21 mouse cellular contexts compared by ENCODE assay signal in the genomic region with DNA sequence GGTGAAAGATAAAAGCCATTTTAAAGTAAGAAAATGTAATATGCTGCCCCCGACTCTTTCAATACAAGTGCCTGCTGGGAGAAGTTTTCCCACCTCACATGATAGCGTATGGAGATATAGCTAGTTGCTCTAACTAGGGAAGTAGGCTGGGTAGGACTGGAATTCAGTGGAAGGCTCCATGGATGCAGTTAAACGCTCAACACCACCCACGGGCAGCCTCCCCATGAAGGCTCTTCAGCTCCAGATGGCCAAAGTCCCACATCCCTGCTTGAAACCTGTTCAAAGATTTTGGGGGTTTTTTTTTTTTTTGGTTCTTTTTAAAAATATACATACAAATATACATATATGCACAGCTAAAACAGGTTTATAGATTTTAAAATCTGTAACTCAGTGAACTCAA.
DNase-seq lines count a peak whose midpoint lies in the region; ATAC-seq and TF ChIP-seq lines count a peak whose summit lies in the region.
"Had no signal": no experiment of that assay in that cellular context is flagged by ENCODE, and none has a peak within 500 bp of the region (broad histone marks: within the 10 kb centered on the region; RNA-seq: fewer than 3 reads in every experiment).

No protein-coding gene starts in this region.

- H3K27ac ChIP-seq in embryonic facial prominence, embryonic 14.5 days (replicated peaks; ENCODE audit: low read depth, low read length), result peak overlapping the region; percentile 52
- H3K27ac ChIP-seq in intestine, postnatal 0 days (ENCODE audit: low read depth, low read length), result no peak overlapping the region
- H3K27ac ChIP-seq: forebrain, embryonic 12.5 days; hindbrain, embryonic 12.5 days; liver, embryonic 12.5 days had no signal

- no peak overlapping the region for H3K9ac ChIP-seq in embryonic facial prominence, embryonic 14.5 days (ENCODE audit: low read depth, low read length)
- H3K9ac ChIP-seq in intestine, postnatal 0 days (ENCODE audit: low read depth, low read length), result no peak overlapping the region
- H3K9ac ChIP-seq: forebrain, embryonic 12.5 days; heart, embryonic 12.5 days; hindbrain, embryonic 12.5 days; liver, embryonic 12.5 days had no signal

- H3K4me3 ChIP-seq in embryonic facial prominence, embryonic 14.5 days (ENCODE audit: low read depth, low read length), result no peak overlapping the region
- no peak overlapping the region for H3K4me3 ChIP-seq in intestine, postnatal 0 days (ENCODE audit: low read depth, low read length)
- H3K4me3 ChIP-seq: forebrain, embryonic 12.5 days; heart, embryonic 12.5 days; hindbrain, embryonic 12.5 days; liver, embryonic 12.5 days had no signal

- peak; percentile 26 to 56 for DNase-seq in layer of hippocampus, adult 8-10 months (ENCODE audit: low spot score in 2 of 2)
- DNase-seq in layer of hippocampus, postnatal 36 days, result no peak
- no peak for DNase-seq in embryonic facial prominence, embryonic 14.5 days (ENCODE audit: low spot score)
- DNase-seq in frontal cortex, postnatal 36 days (ENCODE audit: low spot score in 2 of 2), result peak; percentile 62 to 83
- peak; percentile 50 for DNase-seq in right cerebral cortex, postnatal 14 days
- DNase-seq in lung, postnatal 36 days, result no peak
- DNase-seq: adrenal gland, postnatal 36 days; B cell, adult 2 months; cerebellum, adult 18-20 months; cerebellum, postnatal 25 days; embryo, embryonic 11 days; heart, postnatal 14 days; kidney, adult 2 months; kidney, postnatal 14 days; lung, adult 2 months; lung, postnatal 4 days had no signal

- no peak for ATAC-seq in embryonic facial prominence, embryonic 14.5 days (ENCODE audit: low read depth)
- no peak for ATAC-seq in intestine, postnatal 0 days
- ATAC-seq: liver, embryonic 12.5 days had no signal

- no peak overlapping the region for H3K4me2 ChIP-seq in embryonic facial prominence, embryonic 14.5 days (ENCODE audit: low read depth, low read length)
- no peak overlapping the region for H3K4me2 ChIP-seq in intestine, postnatal 0 days (replicated peaks; ENCODE audit: low read depth)
- H3K4me2 ChIP-seq: forebrain, embryonic 12.5 days; heart, embryonic 12.5 days; hindbrain, embryonic 12.5 days; liver, embryonic 12.5 days had no signal

- no peaks in the 10 kb centered on the region for H3K27me3 ChIP-seq in embryonic facial prominence, embryonic 14.5 days (replicated peaks; ENCODE audit: control insufficient read depth, insufficient read depth, low read length)
- no peaks in the 10 kb centered on the region for H3K27me3 ChIP-seq in intestine, postnatal 0 days (replicated peaks; ENCODE audit: control insufficient read depth, insufficient read depth, low read length)
- H3K27me3 ChIP-seq: forebrain, embryonic 12.5 days; heart, embryonic 12.5 days; hindbrain, embryonic 12.5 days; liver, embryonic 12.5 days had no signal

- no peak for TF ChIP-seq CTCF in intestine, postnatal 0 days (IDR thresholded peaks at IDR 0.05; ENCODE audit: low read depth)

- no peaks in the 10 kb centered on the region for H3K36me3 ChIP-seq in embryonic facial prominence, embryonic 14.5 days (ENCODE audit: control insufficient read depth, insufficient read depth, low read length)
- H3K36me3 ChIP-seq in intestine, postnatal 0 days (ENCODE audit: control insufficient read depth, insufficient read depth), result no peaks in the 10 kb centered on the region
- H3K36me3 ChIP-seq: forebrain, embryonic 12.5 days; heart, embryonic 12.5 days; hindbrain, embryonic 12.5 days; liver, embryonic 12.5 days had no signal

- WGBS in embryonic facial prominence, embryonic 14.5 days, result 80% methylated on average over 4 of the region's 4 CpGs
- 80% methylated on average over 4 of the region's 4 CpGs for WGBS in intestine, postnatal 0 days

- H3K4me1 ChIP-seq in embryonic facial prominence, embryonic 14.5 days (ENCODE audit: control insufficient read depth, insufficient read depth, low read length), result peaks cover 12% of the 10 kb centered on the region
- no peaks in the 10 kb centered on the region for H3K4me1 ChIP-seq in intestine, postnatal 0 days (replicated peaks; ENCODE audit: control insufficient read depth, insufficient read depth, low read length)
- H3K4me1 ChIP-seq: forebrain, embryonic 12.5 days; hindbrain, embryonic 12.5 days; liver, embryonic 12.5 days had no signal

- no peaks in the 10 kb centered on the region for H3K9me3 ChIP-seq in embryonic facial prominence, embryonic 14.5 days (ENCODE audit: control insufficient read depth, low read length)
- H3K9me3 ChIP-seq in intestine, postnatal 0 days (ENCODE audit: control insufficient read depth), result no peaks in the 10 kb centered on the region
- H3K9me3 ChIP-seq: forebrain, embryonic 12.5 days; heart, embryonic 12.5 days; hindbrain, embryonic 12.5 days; liver, embryonic 12.5 days had no signal

Comparison
In these comparisons a context has a peak if more than half of its experiments do, and no peak if none do; other contexts are left out.
1. DNase-seq: peak in layer of hippocampus, adult 8-10 months (2 of 2), frontal cortex, postnatal 36 days (2 of 2) and right cerebral cortex, postnatal 14 days (single experiment); none in layer of hippocampus, postnatal 36 days (0 of 2), embryonic facial prominence, embryonic 14.5 days (single experiment) and lung, postnatal 36 days (single experiment).